Mouse (Mus musculus) frontal cortex, postnatal 25 days (tissue): ENCODE results near the gene Ppp1r3e.

Experiments used
- DNase-seq, 2 experiments: peaks; one replicate each; pipeline ENCODE4 v3.0.0; 2022; ENCODE audit warnings: low spot score in 2 of 2

Gene Ppp1r3e

GRCm38 (mm10) chr14:54883154-54884021 lies 6.0 kb upstream of the Ppp1r3e start, which contains the start of the genes Bcl2l2 and Gm20521:
Bcl2l2 (plus strand) TSS chr14:54883377.
Gm20521 (plus strand) TSS chr14:54883441.
- DNase-seq: peak; percentile 39 to 45

- DNase-seq: peak; percentile 81
These were observed 757 bp downstream of the Ppp1r3e start for GRCm38 (mm10) chr14:54876539-54877047.

GRCm38 (mm10) chr14:54875844-54876538 lies 1.4 kb downstream of the Ppp1r3e start:
- DNase-seq: no peak

GRCm38 (mm10) chr14:54874165-54874564 lies 3.2 kb downstream of the Ppp1r3e start:
- no peak for DNase-seq

- no peak for DNase-seq
These were observed 6.5 kb downstream of the Ppp1r3e start, which contains the start of gene Homez for GRCm38 (mm10) chr14:54870861-54871260. Homez (minus strand) TSS chr14:54870961.

GRCm38 (mm10) chr14:54868026-54868425 lies 9.3 kb downstream of the Ppp1r3e start:
- no peak for DNase-seq

GRCm38 (mm10) chr14:54866936-54867335 lies 10.4 kb downstream of the Ppp1r3e start:
- no peak for DNase-seq

- no peak for DNase-seq
These were observed 11.1 kb downstream of the Ppp1r3e start for GRCm38 (mm10) chr14:54866268-54866667.

- DNase-seq: no peak
These were observed 11.7 kb downstream of the Ppp1r3e start for GRCm38 (mm10) chr14:54865626-54866025.

GRCm38 (mm10) chr14:54864313-54865036 lies 12.9 kb downstream of the Ppp1r3e start:
- DNase-seq: no peak

- peak; percentile 80 to 87 for DNase-seq
These were observed 13.6 kb downstream of the Ppp1r3e start for GRCm38 (mm10) chr14:54863501-54864312.

GRCm38 (mm10) chr14:54860511-54860910 lies 16.8 kb downstream of the Ppp1r3e start:
- DNase-seq: no peak

GRCm38 (mm10) chr14:54857891-54858290 lies 19.5 kb downstream of the Ppp1r3e start:
- no peak for DNase-seq

- no peak for DNase-seq
These were observed 20.6 kb downstream of the Ppp1r3e start for GRCm38 (mm10) chr14:54856703-54857102.

GRCm38 (mm10) chr14:54855726-54856125 lies 21.6 kb downstream of the Ppp1r3e start:
- no peak for DNase-seq

- no peak for DNase-seq
These were observed 33.9 kb downstream of the Ppp1r3e start for GRCm38 (mm10) chr14:54843461-54843860.

GRCm38 (mm10) chr14:54823716-54824115 lies 53.6 kb downstream of the Ppp1r3e start:
- no peak for DNase-seq
